29 mouse cellular contexts compared by ENCODE assay signal in genomic region chr4:119550864-119551263, GRCm38 (mm10). TPM values are rescaled to one million over a fixed set of nuclear protein-coding genes. Genes with fewer than 3 reads are reported as not detected.
A peak's percentile ranks its signal among the peaks of the same experiment; 100 is the strongest.
DNase-seq lines count a peak whose midpoint lies in the region; ATAC-seq and TF ChIP-seq lines count a peak whose summit lies in the region.
"Had no signal": no experiment of that assay in that cellular context is flagged by ENCODE, and none has a peak within 500 bp of the region (broad histone marks: within the 10 kb centered on the region; RNA-seq: fewer than 3 reads in every experiment).

No protein-coding gene starts in this region.

- H3K9ac ChIP-seq in heart, postnatal 0 days (replicated peaks; ENCODE audit: low read depth, low read length) = no peak overlapping the region
- H3K9ac ChIP-seq: forebrain, postnatal 0 days; hindbrain, embryonic 12.5 days; stomach, embryonic 15.5 days had no signal

- peaks cover 13% of the 10 kb centered on the region; the same call in 1 of the 2 replicates for H3K4me1 ChIP-seq in heart, postnatal 0 days (ENCODE audit: control insufficient read depth, insufficient read depth)
- H3K4me1 ChIP-seq: stomach, embryonic 15.5 days had no signal

- peak; percentile 26 for DNase-seq in heart, postnatal 0 days (ENCODE audit: low spot score)
- DNase-seq in heart, postnatal 10 days = no peak
- peak; percentile 36 for DNase-seq in lung, postnatal 25 days (ENCODE audit: low spot score)
- DNase-seq in lung, postnatal 14 days = no peak
- DNase-seq in 416B (ENCODE audit: low read depth) = peak; percentile 65
- DNase-seq in kidney, adult 9 months = no peak
- DNase-seq: adrenal gland, postnatal 14 days; cerebellum, adult 11-12 months; cerebellum, adult 9-11 months; forebrain, postnatal 0 days; gastrocnemius, postnatal 14 days; heart, adult 18-20 months; kidney, adult 8-10 months; kidney, postnatal 10 days; layer of hippocampus, postnatal 36 days; left cerebral cortex, postnatal 4 days; right cerebral cortex, postnatal 25 days; thymus, postnatal 25 days had no signal

- WGBS in heart, postnatal 0 days = 4% methylated on average over 1 of the region's 1 CpGs

- no peak overlapping the region for H3K27ac ChIP-seq in heart, postnatal 0 days (ENCODE audit: low read depth)
- H3K27ac ChIP-seq: hindbrain, embryonic 12.5 days; macrophage; stomach, embryonic 15.5 days had no signal

- H3K4me2 ChIP-seq in heart, postnatal 0 days (ENCODE audit: low read depth, low read length) = no peak overlapping the region
- H3K4me2 ChIP-seq: heart, embryonic 11.5 days; hindbrain, embryonic 12.5 days; stomach, embryonic 15.5 days had no signal

- TF ChIP-seq EP300 in heart, postnatal 0 days (IDR thresholded peaks at IDR 0.05; ENCODE audit: low read depth) = no peak

- H3K36me3 ChIP-seq in heart, postnatal 0 days (replicated peaks; ENCODE audit: control insufficient read depth, insufficient read depth, low read length) = no peaks in the 10 kb centered on the region
- H3K36me3 ChIP-seq: hindbrain, embryonic 12.5 days; stomach, embryonic 15.5 days had no signal

- no peaks in the 10 kb centered on the region for H3K9me3 ChIP-seq in heart, postnatal 0 days (replicated peaks; ENCODE audit: control insufficient read depth, low read length)
- H3K9me3 ChIP-seq: G1E; hindbrain, embryonic 12.5 days; stomach, embryonic 15.5 days had no signal

- intact Hi-C loops in heart, postnatal 10 days (cut with DNase I) = no loop called here

- no peak overlapping the region for H3K4me3 ChIP-seq in heart, postnatal 0 days (ENCODE audit: low read depth, low read length)
- H3K4me3 ChIP-seq: erythroblast, embryonic 14.5 days; hindbrain, embryonic 12.5 days; stomach, embryonic 15.5 days had no signal

- no peaks in the 10 kb centered on the region for H3K27me3 ChIP-seq in heart, postnatal 0 days (ENCODE audit: control insufficient read depth, insufficient read depth, low read length)
- H3K27me3 ChIP-seq: hindbrain, embryonic 12.5 days; Patski; stomach, embryonic 15.5 days had no signal

- no peak for ATAC-seq in heart, postnatal 0 days (ENCODE audit: insufficient read depth, low read depth)
- ATAC-seq in megakaryocyte, adult 5-6 weeks (ENCODE audit: poor library complexity, severe bottlenecking) = 0 out of 2 replicates have a peak, but pooled peaks have one; percentile 30
- ATAC-seq: forebrain, postnatal 0 days; intestine, embryonic 16.5 days; midbrain, embryonic 16.5 days; Patski had no signal

- no peak for TF ChIP-seq CTCF in heart, postnatal 0 days (IDR thresholded peaks at IDR 0.05; ENCODE audit: low read depth)

RNA-seq across cellular contexts. Expression of gene Frg2f1, which starts 11.5 kb away (rescaled TPM):
- 3.6 and 6.7 TPM in 2 replicates for total RNA-seq in heart, postnatal 0 days (2014; rRNA removed; ENCODE audit: low replicate concordance)
- 4.7 and 6.5 TPM in 2 replicates for polyA plus RNA-seq in heart, postnatal 0 days (2015; fragmentation: Nextera tagmentation; extraction: Ambion mirVana)
- total RNA-seq in heart, postnatal 10 days (2021) = 1 to 10 TPM; 4.8 to 7.9 TPM
- total RNA-seq in megakaryocyte, adult 5-6 weeks (2015) = 0.69 and 1.6 TPM in 2 replicates
- total RNA-seq in megakaryocyte, adult 5-6 weeks (2017) = 0.28 and 0.59 TPM in 2 replicates

RNA-seq across cellular contexts. Expression of gene Foxj3, which starts 14.1 kb away (rescaled TPM):
- 16.6 and 52.4 TPM in 2 replicates for total RNA-seq in heart, postnatal 0 days (2014; rRNA removed; ENCODE audit: low replicate concordance)
- 9.8 and 10.7 TPM in 2 replicates for polyA plus RNA-seq in heart, postnatal 0 days (2015; fragmentation: Nextera tagmentation; extraction: Ambion mirVana)
- 10 to 100 TPM; 41.6 to 44.0 TPM for total RNA-seq in heart, postnatal 10 days (2021)
- 21.3 and 31.6 TPM in 2 replicates for total RNA-seq in megakaryocyte, adult 5-6 weeks (2015)
- total RNA-seq in megakaryocyte, adult 5-6 weeks (2017) = 13.4 and 15.4 TPM in 2 replicates

RNA-seq across cellular contexts. Expression of gene Rimkla, which starts 58.4 kb away (rescaled TPM):
- total RNA-seq in heart, postnatal 0 days (2014; rRNA removed; ENCODE audit: low replicate concordance) = 5.7 and 6.4 TPM in 2 replicates
- 2.8 and 3.0 TPM in 2 replicates for polyA plus RNA-seq in heart, postnatal 0 days (2015; fragmentation: Nextera tagmentation; extraction: Ambion mirVana)
- 1 to 10 TPM; 1.3 to 1.5 TPM for total RNA-seq in heart, postnatal 10 days (2021)
- total RNA-seq in megakaryocyte, adult 5-6 weeks (2015) = not detected in 2 replicates
- not detected in 2 replicates for total RNA-seq in megakaryocyte, adult 5-6 weeks (2017)
- total RNA-seq: common myeloid progenitor, adult 5-6 weeks; G1E had no signal
- polyA plus RNA-seq: erythroblast, embryonic 14.5 days; G1E; macrophage had no signal

Comparison
In these comparisons a context has a peak if more than half of its experiments do, and no peak if none do; other contexts are left out.
1. DNase-seq: peak in heart, postnatal 0 days (single experiment), lung, postnatal 25 days (single experiment) and 416B (single experiment); none in heart, postnatal 10 days (0 of 2), lung, postnatal 14 days (single experiment) and kidney, adult 9 months (single experiment).